Mouse (Mus musculus) adrenal gland, adult 2 months (tissue): ENCODE measurements around the gene BC017158. TPM values are rescaled to one million over a fixed set of nuclear protein-coding genes. Genes with fewer than 3 reads are reported as not detected.
"Not testable (repeated sequence)": the region's sequence is repeated elsewhere in the genome, so short reads cannot be mapped to it uniquely, and the experiment has no call there.

Source experiments
- DNase-seq: peaks from one replicate; pipeline ENCODE4 v3.0.0; 2021
- long read RNA-seq: library from polyadenylated mRNA; stranded (forward); transcript quantifications from one replicate; pipeline ENCODE4 v2.0.0, GENCODE M21; 2021
- polyA plus RNA-seq: library from polyadenylated mRNA; depleted of rRNA; stranded (reverse); fragments of >200 nt; gene quantifications from 2 replicates; pipeline ENCODE4 v1.2.3, GENCODE M21; 2012; rRNA removed
- total RNA-seq, 2 experiments: library from RNA; stranded (reverse); gene quantifications; 2 replicates each; pipeline ENCODE4 v1.2.3; 2021

The BC017158 gene
- total RNA-seq (10 to 100 TPM; 28.6 to 33.0 TPM), polyA plus RNA-seq (62.7 and 66.8 TPM in 2 replicates)
- long read RNA-seq, transcript BC017158-201 (13 exons, 2,627 nt), result major isoform, 23 of 45 reads
- long read RNA-seq, partial matches to known transcripts, result 13 of 45 reads
- long read RNA-seq, other reads (novel, unspliced or antisense), result 9 of 45 reads

GRCm38 (mm10) chr7:128297617-128298480 lies at the start of gene BC017158:
Gene BC017158 (minus strand): TSS chr7:128298170.
- peak; percentile 87 for DNase-seq

- no peak for DNase-seq
Measured at GRCm38 (mm10) chr7:128346991-128347390, 49.0 kb upstream of the BC017158 start.

GRCm38 (mm10) chr7:128346522-128346921 lies 48.6 kb upstream of the BC017158 start:
- DNase-seq, result no peak

- no peak for DNase-seq
Measured at GRCm38 (mm10) chr7:128345691-128346090, 47.7 kb upstream of the BC017158 start.

GRCm38 (mm10) chr7:128344928-128345653 lies 47.1 kb upstream of the BC017158 start:
- DNase-seq, result peak; percentile 80

GRCm38 (mm10) chr7:128344488-128344887 lies 46.5 kb upstream of the BC017158 start:
- DNase-seq, result no peak

- not testable (repeated sequence) for DNase-seq
Measured at GRCm38 (mm10) chr7:128342691-128343090, 44.7 kb upstream of the BC017158 start.

GRCm38 (mm10) chr7:128340321-128340720 lies 42.4 kb upstream of the BC017158 start:
- DNase-seq, result not testable (repeated sequence)

- no peak for DNase-seq
Measured at GRCm38 (mm10) chr7:128332896-128333295, 34.9 kb upstream of the BC017158 start.

- no peak for DNase-seq
Measured at GRCm38 (mm10) chr7:128330981-128331380, 33.0 kb upstream of the BC017158 start.

- no peak for DNase-seq
Measured at GRCm38 (mm10) chr7:128324977-128325376, 27.0 kb upstream of the BC017158 start.

GRCm38 (mm10) chr7:128321260-128321659 lies 23.3 kb upstream of the BC017158 start:
- no peak for DNase-seq

- no peak for DNase-seq
Measured at GRCm38 (mm10) chr7:128320219-128320816, 22.3 kb upstream of the BC017158 start.

- DNase-seq, result no peak
Measured at GRCm38 (mm10) chr7:128319140-128319539, 21.2 kb upstream of the BC017158 start.

- DNase-seq, result no peak
Measured at GRCm38 (mm10) chr7:128317011-128317410, 19.0 kb upstream of the BC017158 start.

- no peak for DNase-seq
Measured at GRCm38 (mm10) chr7:128314491-128314890, 16.5 kb upstream of the BC017158 start.

GRCm38 (mm10) chr7:128313601-128314000 lies 15.6 kb upstream of the BC017158 start:
- DNase-seq, result no peak

GRCm38 (mm10) chr7:128312375-128313059 lies 14.5 kb upstream of the BC017158 start:
- DNase-seq, result no peak

GRCm38 (mm10) chr7:128311811-128312210 lies 13.8 kb upstream of the BC017158 start:
- DNase-seq, result peak; percentile 1

- no peak for DNase-seq
Measured at GRCm38 (mm10) chr7:128311263-128311662, 13.3 kb upstream of the BC017158 start.

GRCm38 (mm10) chr7:128310229-128310688 lies 12.3 kb upstream of the BC017158 start:
- peak; percentile 87 for DNase-seq

GRCm38 (mm10) chr7:128309776-128310175 lies 11.8 kb upstream of the BC017158 start:
- no peak for DNase-seq
